Mouse (Mus musculus): ENCODE measurements around the gene Dvl2.

Dvl2 gene

Small RNA genes within 50 kb of the gene (microRNA-seq; reads per million reads assigned to microRNA genes)
- 0 reads per million in 2 experiments for gene Gm44349
- 1,323 to 1,988 reads per million in 2 experiments for gene Mir324
